Mouse (Mus musculus): ENCODE results near the gene Erich4.
"Not testable (repeated sequence)": the region's sequence is repeated elsewhere in the genome, so short reads cannot be mapped to it uniquely, and the experiment has no call there.

Gene Erich4

GRCm38 (mm10) chr7:25576793-25577437 lies 38.8 kb downstream of the Erich4 start:
- DNase-seq (ENCODE audit: low read depth, low spot score), result not testable (repeated sequence)

- not testable (repeated sequence) for DNase-seq (ENCODE audit: low read depth, low spot score)
Measured at GRCm38 (mm10) chr7:25576308-25576707, 39.4 kb downstream of the Erich4 start.

- no peak for DNase-seq (ENCODE audit: low read depth, low spot score)
Measured at GRCm38 (mm10) chr7:25575870-25576269, 39.8 kb downstream of the Erich4 start.

GRCm38 (mm10) chr7:25575105-25575504 lies 40.6 kb downstream of the Erich4 start:
- DNase-seq (ENCODE audit: low read depth, low spot score), result no peak

- DNase-seq (ENCODE audit: low read depth, low spot score), result not testable (repeated sequence)
Measured at GRCm38 (mm10) chr7:25573806-25574205, 41.9 kb downstream of the Erich4 start.

- no peak for DNase-seq (ENCODE audit: low read depth, low spot score)
Measured at GRCm38 (mm10) chr7:25568721-25569120, 47.0 kb downstream of the Erich4 start.

All from telencephalon, adult 2 months (tissue).